ENCODE assay signal across 21 mouse cellular contexts in the genomic region with DNA sequence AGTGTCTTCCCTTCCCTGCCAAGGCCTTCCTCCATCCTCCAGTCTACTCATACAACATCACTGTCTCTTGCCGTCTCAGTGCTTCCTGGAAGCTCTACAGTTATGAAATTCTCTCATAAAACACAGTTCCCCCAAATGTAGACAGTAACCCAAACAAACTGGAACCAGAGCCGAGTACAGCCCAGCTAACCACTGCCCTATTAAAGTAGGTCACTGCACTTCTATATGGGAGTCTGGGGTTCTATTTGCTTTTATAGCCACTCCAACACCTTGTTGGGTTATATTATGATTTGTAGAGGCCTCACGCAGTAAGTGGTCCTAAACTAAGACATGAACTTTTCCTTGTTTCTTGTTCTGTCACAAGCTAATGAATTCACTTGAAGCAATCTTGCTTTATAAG.
"Had no signal": no experiment of that assay in that cellular context is flagged by ENCODE, and none has a peak within 500 bp of the region (broad histone marks: within the 10 kb centered on the region; RNA-seq: fewer than 3 reads in every experiment).

No protein-coding gene starts in this region.

- H3K36me3 ChIP-seq: heart, embryonic 10.5 days; heart, embryonic 12.5 days; hindbrain, embryonic 10.5 days; hindbrain, embryonic 12.5 days; intestine, embryonic 15.5 days; liver, embryonic 13.5 days had no signal

- H3K27me3 ChIP-seq: heart, embryonic 12.5 days; hindbrain, embryonic 12.5 days; intestine, embryonic 15.5 days; liver, embryonic 13.5 days had no signal

- H3K9me3 ChIP-seq: heart, embryonic 10.5 days; heart, embryonic 12.5 days; hindbrain, embryonic 10.5 days; hindbrain, embryonic 12.5 days; intestine, embryonic 15.5 days; liver, embryonic 13.5 days had no signal

- H3K27ac ChIP-seq: gastrocnemius, adult 2 months; heart, adult 2 months; heart, embryonic 10.5 days; hindbrain, embryonic 10.5 days; hindbrain, embryonic 12.5 days; hindbrain, embryonic 14.5 days; intestine, embryonic 15.5 days; liver, embryonic 13.5 days had no signal

- H3K4me1 ChIP-seq: heart, embryonic 10.5 days; hindbrain, embryonic 10.5 days; hindbrain, embryonic 12.5 days; intestine, embryonic 15.5 days; liver, embryonic 13.5 days had no signal

- DNase-seq: gastrocnemius, adult 2 months; gastrocnemius, postnatal 10 days; gastrocnemius, postnatal 25 days; heart, adult 2 months; heart, postnatal 10 days; heart, postnatal 4 days; kidney, adult 18-20 months; kidney, adult 8-10 months; kidney, postnatal 14 days; kidney, postnatal 36 days; layer of hippocampus, adult 9-11 months; layer of hippocampus, postnatal 36 days; left cerebral cortex, postnatal 4 days; liver; liver, embryonic 13.5 days had no signal

- H3K4me3 ChIP-seq: gastrocnemius, adult 2 months; heart, adult 2 months; heart, embryonic 10.5 days; heart, embryonic 12.5 days; hindbrain, embryonic 10.5 days; hindbrain, embryonic 12.5 days; intestine, embryonic 15.5 days; liver, embryonic 13.5 days had no signal
